Mouse (Mus musculus) forebrain, embryonic 16.5 days (tissue): ENCODE measurements around the gene Gm12695. TPM values are rescaled to one million over a fixed set of nuclear protein-coding genes. Genes with fewer than 3 reads are reported as not detected.

Source experiments
- ATAC-seq: fragments of 200-750 bp; cut with Nextera tagmentation; 2 replicates; pipeline ENCODE4 v1.8.0; 2017; ENCODE audit warnings: mild to moderate bottlenecking, moderate library complexity
- H3K27ac ChIP-seq: fragments of 300-500 bp; sonication (generic); 2 replicates; pipeline ENCODE4 v1.5.1; 2014; ENCODE audit warnings: low read length, control low read depth
- H3K27me3 ChIP-seq: fragments of 300-500 bp; sonication (generic); replicated peaks from 2 replicates; pipeline ENCODE4 v1.6.1; 2014; ENCODE audit warnings: low read length; ENCODE audit not compliant: control insufficient read depth, insufficient read depth
- H3K36me3 ChIP-seq: fragments of 300-500 bp; sonication (generic); 2 replicates; pipeline ENCODE4 v1.6.1; 2014; ENCODE audit not compliant: control insufficient read depth, insufficient read depth
- H3K4me1 ChIP-seq: fragments of 300-500 bp; sonication (generic); replicated peaks from 2 replicates; pipeline ENCODE4 v1.6.1; 2014; ENCODE audit warnings: low read length; ENCODE audit not compliant: control insufficient read depth, insufficient read depth
- H3K4me2 ChIP-seq: fragments of 300-500 bp; sonication (generic); 2 replicates; pipeline ENCODE4 v1.6.1; 2014; ENCODE audit warnings: mild to moderate bottlenecking, low read length, control low read depth
- H3K4me3 ChIP-seq: fragments of 300-500 bp; sonication (generic); replicated peaks from 2 replicates; pipeline ENCODE4 v1.5.1; 2014; ENCODE audit warnings: mild to moderate bottlenecking, low read length, control low read depth
- H3K9ac ChIP-seq: fragments of 300-500 bp; sonication (generic); replicated peaks from 2 replicates; pipeline ENCODE4 v1.6.1; 2014; ENCODE audit warnings: low read depth, low read length, control low read depth
- H3K9me3 ChIP-seq: fragments of 300-500 bp; sonication (generic); 2 replicates; pipeline ENCODE4 v1.6.1; 2016; ENCODE audit warnings: low read length; ENCODE audit not compliant: control insufficient read depth
- WGBS: fragments of 180-500 bp; shearing (Covaris S2); extraction: QIAGEN DNeasy Blood & Tissue Kit; methylation state at CpG from one replicate; pipeline ENCODE4 v1.1.7; 2014; 5-methylcytosine and 5-hydroxymethylcytosine counted together
- polyA plus RNA-seq: library from polyadenylated mRNA; unstranded; fragments of >200 nt; fragmentation: Nextera tagmentation; extraction: Ambion mirVana; gene quantifications from 2 replicates; pipeline ENCODE4 v1.2.1, GENCODE M21; 2015

Gm12695 gene
- polyA plus RNA-seq, 1 experiment from 2014 or later: 0.10 TPM

- H3K4me1 ChIP-seq: peaks cover 4% of the 10 kb centered on the region; the same call in 1 of the 2 replicates
- no peak overlapping the region for H3K9ac ChIP-seq
- H3K36me3 ChIP-seq: no peaks in the 10 kb centered on the region
- H3K9me3 ChIP-seq: no peaks in the 10 kb centered on the region
- peak; percentile 95 for ATAC-seq
- H3K4me2 ChIP-seq: no peak overlapping the region
- whole genome bisulfite sequencing: 48% methylated on average over 2 of the region's 2 CpGs
- H3K27me3 ChIP-seq: no peaks in the 10 kb centered on the region
- H3K27ac ChIP-seq: peak overlapping the region; percentile 39; the same call in 1 of the 2 replicates
- H3K4me3 ChIP-seq: no peak overlapping the region
These were observed 18.5 kb downstream of the Gm12695 start for GRCm38 (mm10) chr4:96766396-96766998.

GRCm38 (mm10) chr4:96751953-96752352 lies 33.0 kb downstream of the Gm12695 start:
- ATAC-seq: no peak
- 59% methylated on average over 1 of the region's 1 CpGs for WGBS
- Histone ChIP-seq H3K27ac (no peak overlapping the region), H3K4me1 (no peaks in the 10 kb centered on the region), H3K9ac (no peak overlapping the region), H3K27me3 (no peaks in the 10 kb centered on the region), H3K36me3 (no peaks in the 10 kb centered on the region), H3K9me3 (no peaks in the 10 kb centered on the region), H3K4me2 (no peak overlapping the region), H3K4me3 (no peak overlapping the region)

GRCm38 (mm10) chr4:96740472-96740871 lies 44.5 kb downstream of the Gm12695 start:
- no peak overlapping the region for H3K4me2 ChIP-seq
- H3K9ac ChIP-seq: no peak overlapping the region
- no peaks in the 10 kb centered on the region for H3K9me3 ChIP-seq
- WGBS: 95% methylated on average over 3 of the region's 3 CpGs
- ATAC-seq: no peak
- H3K27ac ChIP-seq: no peak overlapping the region
- no peaks in the 10 kb centered on the region for H3K27me3 ChIP-seq
- no peaks in the 10 kb centered on the region for H3K36me3 ChIP-seq
- no peak overlapping the region for H3K4me3 ChIP-seq
- H3K4me1 ChIP-seq: no peaks in the 10 kb centered on the region

GRCm38 (mm10) chr4:96729256-96729655 lies 55.7 kb downstream of the Gm12695 start:
- no peak overlapping the region for H3K9ac ChIP-seq

GRCm38 (mm10) chr4:96728211-96728610 lies 56.8 kb downstream of the Gm12695 start:
- Histone ChIP-seq H3K36me3 (no peaks in the 10 kb centered on the region), H3K27ac (no peak overlapping the region), H3K9me3 (no peaks in the 10 kb centered on the region), H3K27me3 (no peaks in the 10 kb centered on the region), H3K4me3 (no peak overlapping the region), H3K9ac (no peak overlapping the region), H3K4me2 (no peak overlapping the region), H3K4me1 (no peaks in the 10 kb centered on the region)
- WGBS: 82% methylated on average over 3 of the region's 3 CpGs
- ATAC-seq: no peak

More at GRCm38 (mm10) chr4:96729256-96729655, 55.7 kb downstream of the Gm12695 start:
- Histone ChIP-seq H3K27ac (no peak overlapping the region), H3K4me3 (no peak overlapping the region), H3K27me3 (no peaks in the 10 kb centered on the region), H3K4me2 (no peak overlapping the region), H3K36me3 (no peaks in the 10 kb centered on the region), H3K9me3 (no peaks in the 10 kb centered on the region), H3K4me1 (no peaks in the 10 kb centered on the region)
- no peak for ATAC-seq
- 86% methylated on average over 4 of the region's 4 CpGs for WGBS

- WGBS: 73% methylated on average over 5 of the region's 5 CpGs
- H3K9ac ChIP-seq: no peak overlapping the region
- no peaks in the 10 kb centered on the region for H3K9me3 ChIP-seq
- H3K27ac ChIP-seq: no peak overlapping the region
- H3K27me3 ChIP-seq: no peaks in the 10 kb centered on the region
- no peak overlapping the region for H3K4me2 ChIP-seq
- no peak overlapping the region for H3K4me3 ChIP-seq
- ATAC-seq: no peak
- no peaks in the 10 kb centered on the region for H3K4me1 ChIP-seq
- H3K36me3 ChIP-seq: no peaks in the 10 kb centered on the region
These were observed 59.5 kb downstream of the Gm12695 start for GRCm38 (mm10) chr4:96725415-96726055.

GRCm38 (mm10) chr4:96722301-96722700 lies 62.7 kb downstream of the Gm12695 start:
- H3K4me3 ChIP-seq: no peak overlapping the region
- 83% methylated on average over 2 of the region's 2 CpGs for WGBS
- no peak overlapping the region for H3K27ac ChIP-seq

GRCm38 (mm10) chr4:96718977-96719966 lies 65.7 kb downstream of the Gm12695 start:
- H3K4me1 ChIP-seq: peaks cover 6% of the 10 kb centered on the region
- 12% methylated on average over 4 of the region's 4 CpGs for WGBS
- no peak overlapping the region for H3K4me3 ChIP-seq
- H3K4me2 ChIP-seq: no peak overlapping the region
- H3K27me3 ChIP-seq: no peaks in the 10 kb centered on the region
- H3K9ac ChIP-seq: no peak overlapping the region
- H3K9me3 ChIP-seq: no peaks in the 10 kb centered on the region
- peak; percentile 94 for ATAC-seq
- H3K27ac ChIP-seq: peak overlapping the region; percentile 37; the same call in 1 of the 2 replicates
- no peaks in the 10 kb centered on the region for H3K36me3 ChIP-seq

More at GRCm38 (mm10) chr4:96722301-96722700, 62.7 kb downstream of the Gm12695 start:
- H3K9me3 ChIP-seq: no peaks in the 10 kb centered on the region
- ATAC-seq: no peak
- H3K4me2 ChIP-seq: no peak overlapping the region
- H3K9ac ChIP-seq: no peak overlapping the region
- no peaks in the 10 kb centered on the region for H3K36me3 ChIP-seq
- H3K4me1 ChIP-seq: peaks cover 6% of the 10 kb centered on the region
- no peaks in the 10 kb centered on the region for H3K27me3 ChIP-seq

- Histone ChIP-seq H3K9me3 (no peaks in the 10 kb centered on the region), H3K36me3 (no peaks in the 10 kb centered on the region), H3K4me3 (no peak overlapping the region), H3K9ac (no peak overlapping the region), H3K4me2 (no peak overlapping the region), H3K27ac (0 out of 2 replicates have a peak overlapping the region, but pooled peaks have one; percentile 37), H3K4me1 (peaks cover 6% of the 10 kb centered on the region), H3K27me3 (no peaks in the 10 kb centered on the region)
- no peak for ATAC-seq
These were observed 66.5 kb downstream of the Gm12695 start for GRCm38 (mm10) chr4:96718503-96718902.
